Mouse (Mus musculus): Measurements from ENCODE around the gene Kctd12b. TPM values are rescaled to one million over a fixed set of nuclear protein-coding genes. Genes with fewer than 3 reads are reported as not detected.
"Not testable (repeated sequence)": the region's sequence is repeated elsewhere in the genome, so short reads cannot be mapped to it uniquely, and the experiment has no call there.

Gene Kctd12b
- polyA plus RNA-seq, 1 experiment: 0.05 TPM

- Histone ChIP-seq H3ac (ENCODE audit: control insufficient read depth, insufficient read length) (no peak overlapping the region), H3K27me3 (ENCODE audit: control insufficient read depth, insufficient read depth, insufficient read length) (no peaks in the 10 kb centered on the region), H3K4me3 (no peak overlapping the region), H3K4me2 (ENCODE audit: low read depth) (no peak overlapping the region), H3K79me2 (ENCODE audit: control insufficient read depth, insufficient read depth) (peaks cover 10% of the 10 kb centered on the region), H3K36me3 (ENCODE audit: control insufficient read depth, insufficient read depth) (no peaks in the 10 kb centered on the region)
- TF ChIP-seq TCF12 (IDR thresholded peaks at IDR 0.05; ENCODE audit: insufficient read depth, poor library complexity, severe bottlenecking) (no peak), SRF (IDR thresholded peaks at IDR 0.05; ENCODE audit: control insufficient read depth, insufficient read length, low read depth) (no peak), POLR2AphosphoS2 (IDR thresholded peaks at IDR 0.05; ENCODE audit: insufficient read length, low read depth) (no peak), MAX (IDR thresholded peaks at IDR 0.05; ENCODE audit: low read depth) (no peak), CEBPB (IDR thresholded peaks at IDR 0.05; ENCODE audit: insufficient read depth, poor library complexity, severe bottlenecking) (no peak), E2F4 (IDR thresholded peaks at IDR 0.05; ENCODE audit: insufficient read depth) (no peak), REST (IDR thresholded peaks at IDR 0.05; ENCODE audit: insufficient read depth, insufficient read length) (no peak)
These were observed 23.4 kb upstream of the Kctd12b start for GRCm38 (mm10) chrX:153719602-153720001.

DNA sequence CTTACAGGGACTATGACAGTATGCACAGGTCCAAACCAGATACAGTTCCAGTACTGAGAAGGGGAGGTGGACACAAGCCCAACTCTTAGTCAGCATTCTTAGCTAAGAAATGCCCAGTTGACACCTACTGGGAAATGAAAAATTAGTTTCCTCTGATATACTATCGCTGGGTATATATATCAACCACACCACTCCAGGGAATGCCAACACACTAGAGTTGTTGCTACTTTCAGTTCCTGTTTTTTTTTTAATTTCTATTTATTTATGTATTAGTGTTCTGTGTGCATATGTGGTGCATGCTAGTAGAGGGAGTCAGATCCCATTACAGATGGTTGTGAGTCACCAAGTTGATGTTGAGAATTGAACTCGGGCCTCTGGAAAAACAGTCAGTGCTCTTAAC is 20.5 kb upstream of the Kctd12b start:
- Histone ChIP-seq H3ac (ENCODE audit: control insufficient read depth, insufficient read length) (no peak overlapping the region), H3K4me3 (no peak overlapping the region), H3K36me3 (ENCODE audit: control insufficient read depth, insufficient read depth) (no peaks in the 10 kb centered on the region), H3K27me3 (ENCODE audit: control insufficient read depth, insufficient read depth, insufficient read length) (no peaks in the 10 kb centered on the region), H3K4me2 (ENCODE audit: low read depth) (no peak overlapping the region), H3K79me2 (ENCODE audit: control insufficient read depth, insufficient read depth) (no peaks in the 10 kb centered on the region)
- TF ChIP-seq MAX (IDR thresholded peaks at IDR 0.05; ENCODE audit: low read depth): no peak
- no peak for TF ChIP-seq SRF (IDR thresholded peaks at IDR 0.05; ENCODE audit: control insufficient read depth, insufficient read length, low read depth)
- TF ChIP-seq CEBPB (IDR thresholded peaks at IDR 0.05; ENCODE audit: insufficient read depth, poor library complexity, severe bottlenecking): no peak
- no peak for TF ChIP-seq TCF3 (IDR thresholded peaks at IDR 0.05; ENCODE audit: insufficient read length, low read depth)

DNA sequence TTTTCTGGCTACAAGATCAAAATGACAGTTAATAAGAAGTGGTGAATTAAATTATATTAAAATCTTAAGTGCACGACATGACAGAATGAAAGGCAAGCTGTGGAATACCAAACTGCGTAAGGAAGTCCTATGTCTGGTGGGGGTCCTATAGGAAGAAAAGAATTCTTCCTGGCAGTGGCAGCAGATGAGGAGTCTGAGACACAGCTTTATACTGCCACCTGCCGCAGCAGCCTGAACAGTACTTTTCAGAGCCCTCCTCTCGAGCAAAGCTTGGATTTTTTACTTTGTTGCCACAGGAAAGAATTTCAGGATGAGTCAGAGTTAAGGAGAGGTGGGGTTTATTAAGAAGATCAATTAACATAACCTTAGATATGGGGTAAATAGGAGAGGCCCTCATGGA is 11.5 kb upstream of the Kctd12b start:
- no peak overlapping the region for H3K4me3 ChIP-seq
- no peaks in the 10 kb centered on the region for H3K36me3 ChIP-seq (ENCODE audit: control insufficient read depth, insufficient read depth)

DNA sequence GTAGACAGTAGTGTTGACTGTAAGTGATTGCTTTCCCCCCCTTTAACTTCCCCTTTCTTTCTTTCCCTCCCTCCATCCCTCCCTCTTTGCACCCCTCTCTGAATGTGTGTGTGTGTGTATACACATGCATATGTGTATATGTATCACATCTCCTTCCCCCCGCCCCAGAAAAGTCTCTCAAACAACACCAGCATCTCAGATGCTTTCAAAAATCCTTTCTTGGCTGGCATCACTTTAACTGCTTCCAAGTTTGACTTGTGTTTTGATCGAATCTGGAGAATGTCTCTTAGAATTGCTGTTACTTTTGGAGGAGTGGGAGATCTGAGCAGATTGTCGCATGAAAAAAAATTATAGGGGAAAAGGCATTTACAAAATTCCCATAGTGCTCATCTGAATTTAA is 4.3 kb upstream of the Kctd12b start:
- H3K4me3 ChIP-seq: no peak overlapping the region
- TF ChIP-seq TCF12 (IDR thresholded peaks at IDR 0.05; ENCODE audit: insufficient read depth, poor library complexity, severe bottlenecking): no peak
- TF ChIP-seq POLR2A (IDR thresholded peaks at IDR 0.05; ENCODE audit: insufficient read length, low read depth): no peak
- TF ChIP-seq POLR2AphosphoS2 (IDR thresholded peaks at IDR 0.05; ENCODE audit: insufficient read length, low read depth): no peak
- TF ChIP-seq MAX (IDR thresholded peaks at IDR 0.05; ENCODE audit: low read depth): no peak
- no peak for TF ChIP-seq E2F4 (IDR thresholded peaks at IDR 0.05; ENCODE audit: insufficient read depth)
- TF ChIP-seq MYOD1 (IDR thresholded peaks at IDR 0.05; ENCODE audit: control insufficient read depth in 1 of 3, insufficient read length in 2 of 3, low read depth in 2 of 3): no peak
- TF ChIP-seq CEBPB (IDR thresholded peaks at IDR 0.05; ENCODE audit: insufficient read depth, poor library complexity, severe bottlenecking): no peak
- TF ChIP-seq SRF (IDR thresholded peaks at IDR 0.05; ENCODE audit: control insufficient read depth, insufficient read length, low read depth): no peak
- TF ChIP-seq TCF3 (IDR thresholded peaks at IDR 0.05; ENCODE audit: insufficient read length, low read depth): no peak
- no peak for TF ChIP-seq MYOG (IDR thresholded peaks at IDR 0.05; ENCODE audit: control insufficient read depth in 1 of 3, insufficient read depth in 1 of 3, insufficient read length in 2 of 3, low read depth in 2 of 3)
- no peak for TF ChIP-seq REST (IDR thresholded peaks at IDR 0.05; ENCODE audit: insufficient read depth, insufficient read length)
- no peak for TF ChIP-seq USF1 (IDR thresholded peaks at IDR 0.05; ENCODE audit: low read depth)
- no peaks in the 10 kb centered on the region for H3K27me3 ChIP-seq (ENCODE audit: control insufficient read depth, insufficient read depth, insufficient read length)
- H3ac ChIP-seq (ENCODE audit: control insufficient read depth, insufficient read length): no peak overlapping the region
- no peak overlapping the region for H3K4me2 ChIP-seq (ENCODE audit: low read depth)
- no peaks in the 10 kb centered on the region for H3K79me2 ChIP-seq (ENCODE audit: control insufficient read depth, insufficient read depth)
- H3K36me3 ChIP-seq (ENCODE audit: control insufficient read depth, insufficient read depth): no peaks in the 10 kb centered on the region

More for the DNA sequence above, 11.5 kb upstream of the Kctd12b start:
- TF ChIP-seq MYOG (IDR thresholded peaks at IDR 0.05; ENCODE audit: control insufficient read depth in 1 of 3, insufficient read depth in 1 of 3, insufficient read length in 2 of 3, low read depth in 2 of 3) (no peak), REST (IDR thresholded peaks at IDR 0.05; ENCODE audit: insufficient read depth, insufficient read length) (no peak), POLR2AphosphoS2 (IDR thresholded peaks at IDR 0.05; ENCODE audit: insufficient read length, low read depth) (no peak), TCF3 (IDR thresholded peaks at IDR 0.05; ENCODE audit: insufficient read length, low read depth) (no peak), MYOD1 (IDR thresholded peaks at IDR 0.05; ENCODE audit: control insufficient read depth in 1 of 3, insufficient read length in 2 of 3, low read depth in 2 of 3) (no peak), POLR2A (IDR thresholded peaks at IDR 0.05; ENCODE audit: insufficient read length, low read depth) (no peak), TCF12 (IDR thresholded peaks at IDR 0.05; ENCODE audit: insufficient read depth, poor library complexity, severe bottlenecking) (no peak), MAX (IDR thresholded peaks at IDR 0.05; ENCODE audit: low read depth) (no peak), SRF (IDR thresholded peaks at IDR 0.05; ENCODE audit: control insufficient read depth, insufficient read length, low read depth) (no peak), E2F4 (IDR thresholded peaks at IDR 0.05; ENCODE audit: insufficient read depth) (no peak), CEBPB (IDR thresholded peaks at IDR 0.05; ENCODE audit: insufficient read depth, poor library complexity, severe bottlenecking) (no peak), USF1 (IDR thresholded peaks at IDR 0.05; ENCODE audit: low read depth) (no peak)
- Histone ChIP-seq H3ac (ENCODE audit: control insufficient read depth, insufficient read length) (no peak overlapping the region), H3K27me3 (ENCODE audit: control insufficient read depth, insufficient read depth, insufficient read length) (no peaks in the 10 kb centered on the region), H3K79me2 (ENCODE audit: control insufficient read depth, insufficient read depth) (no peaks in the 10 kb centered on the region), H3K4me2 (ENCODE audit: low read depth) (no peak overlapping the region)

DNA sequence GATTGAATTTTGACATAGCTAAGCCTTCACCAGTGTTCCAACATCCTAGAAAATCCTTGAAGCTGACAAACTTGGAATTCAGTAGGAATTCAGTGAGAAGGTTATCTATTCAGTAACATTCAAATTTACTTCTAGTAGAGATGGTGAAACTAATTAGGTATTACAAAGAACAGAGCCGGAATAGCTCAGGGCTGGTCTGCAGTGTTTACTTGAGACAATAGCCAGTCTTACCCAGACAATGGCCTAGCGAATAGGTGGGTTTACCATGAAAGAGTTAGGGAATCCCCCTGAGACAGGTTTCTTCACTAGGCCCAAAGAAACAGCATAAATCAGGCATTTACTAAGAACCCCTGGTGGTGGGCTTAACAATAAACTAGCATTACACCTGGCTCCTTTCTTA is 28.0 kb downstream of the Kctd12b start:
- H3ac ChIP-seq (ENCODE audit: control insufficient read depth, insufficient read length); H3K4me2 ChIP-seq (ENCODE audit: low read depth); H3K36me3 ChIP-seq (ENCODE audit: control insufficient read depth, insufficient read depth); H3K79me2 ChIP-seq (ENCODE audit: control insufficient read depth, insufficient read depth); H3K27me3 ChIP-seq (ENCODE audit: control insufficient read depth, insufficient read depth, insufficient read length); H3K4me3 ChIP-seq: not testable (repeated sequence)
